Mouse (Mus musculus) MEL (cell line): ENCODE measurements around the gene Ramp3.

ENCODE experiments used
- CTCF ChIP-seq, 3 experiments: IDR thresholded peaks in 2 of 3; conservative IDR thresholded peaks in 1 of 3; 2 replicates each; pipeline ENCODE4 v1.5.1; 2011 to 2012; ENCODE audit warnings: low read length in 3 of 3, low read depth in 2 of 3, mild to moderate bottlenecking in 2 of 3, improper control_type of control experiment in 1 of 3, inconsistent platforms in 1 of 3, mixed read lengths in 1 of 3, moderate library complexity in 1 of 3; ENCODE audit not compliant: control insufficient read depth in 1 of 3, insufficient read depth in 1 of 3, poor library complexity in 1 of 3, severe bottlenecking in 1 of 3
- EP300 ChIP-seq, 2 experiments: IDR thresholded peaks; 2 replicates each; pipeline ENCODE4 v1.6.1; 2011; ENCODE audit warnings: improper control_type of control experiment in 2 of 2, low read length in 2 of 2, low read depth in 1 of 2, mild to moderate bottlenecking in 1 of 2
- JUND ChIP-seq: IDR thresholded peaks from 2 replicates; pipeline ENCODE4 v1.6.1; 2011; ENCODE audit warnings: low read depth, mild to moderate bottlenecking, improper control_type of control experiment, low read length
- MAFK ChIP-seq: IDR thresholded peaks from 2 replicates; pipeline ENCODE4 v1.6.1; 2011; ENCODE audit warnings: low read depth, mild to moderate bottlenecking, low read length, improper control_type of control experiment, borderline replicate concordance
- MXI1 ChIP-seq: IDR thresholded peaks from 2 replicates; pipeline ENCODE4 v1.6.1; 2011; ENCODE audit warnings: mild to moderate bottlenecking, low read depth, low read length, improper control_type of control experiment
- MYB ChIP-seq: IDR thresholded peaks from 2 replicates; pipeline ENCODE4 v1.6.1; 2011; ENCODE audit warnings: mild to moderate bottlenecking, low read depth, low read length, improper control_type of control experiment
- POLR2A ChIP-seq, 2 experiments: IDR thresholded peaks; 2 replicates each; pipeline ENCODE4 v1.6.1; 2011 to 2012; ENCODE audit warnings: low read length in 2 of 2, mild to moderate bottlenecking in 2 of 2, control low read depth in 1 of 2, improper control_type of control experiment in 1 of 2, low read depth in 1 of 2, moderate library complexity in 1 of 2; ENCODE audit not compliant: control insufficient read depth in 1 of 2, insufficient read depth in 1 of 2, poor library complexity in 1 of 2
- POLR2AphosphoS2 ChIP-seq: IDR thresholded peaks from 2 replicates; pipeline ENCODE4 v1.6.1; 2011; ENCODE audit warnings: low read length, improper control_type of control experiment
- SMC3 ChIP-seq: IDR thresholded peaks from 2 replicates; pipeline ENCODE4 v1.6.1; 2011; ENCODE audit warnings: low read depth, low read length, improper control_type of control experiment
- TAL1 ChIP-seq: IDR thresholded peaks from 2 replicates; pipeline ENCODE4 v1.6.1; 2012; ENCODE audit warnings: mild to moderate bottlenecking, inconsistent platforms, low read length, moderate library complexity, mixed read lengths

- no peak for TF ChIP-seq EP300 (IDR thresholded peaks at IDR 0.05; ENCODE audit: low read depth in 1 of 2, low read length in 2 of 2)
- no peak for TF ChIP-seq CTCF (IDR thresholded peaks at IDR 0.05 in 2 of 3, conservative IDR thresholded peaks at IDR 0.05 in 1 of 3; ENCODE audit: control insufficient read depth in 1 of 3, insufficient read depth in 1 of 3, low read depth in 2 of 3, low read length in 3 of 3, poor library complexity in 1 of 3, severe bottlenecking in 1 of 3)
- no peak for TF ChIP-seq SMC3
- TF ChIP-seq POLR2A (IDR thresholded peaks at IDR 0.05; ENCODE audit: control insufficient read depth in 1 of 2, insufficient read depth in 1 of 2, low read depth in 1 of 2, low read length in 2 of 2, poor library complexity in 1 of 2): no peak
- TF ChIP-seq MYB: no peak
- TF ChIP-seq JUND: no peak
- TF ChIP-seq TAL1: no peak
- no peak for TF ChIP-seq MXI1
- TF ChIP-seq POLR2AphosphoS2: no peak
- TF ChIP-seq MAFK: no peak
Observed at GRCm38 (mm10) chr11:6650519-6650918, 7.8 kb upstream of the Ramp3 start.
